Mouse (Mus musculus): ENCODE measurements around the gene Fnip1. TPM values are rescaled to one million over a fixed set of nuclear protein-coding genes. Genes with fewer than 3 reads are reported as not detected.

The Fnip1 gene
- polyA plus RNA-seq, 1 experiment from 2014 or later, result 10.2 TPM

- Histone ChIP-seq H3K4me3 (ENCODE audit: low read depth, low read length) (peak overlapping the region; percentile 96), H3K36me3 (ENCODE audit: control insufficient read depth, insufficient read depth, low read length) (no peaks in the 10 kb centered on the region), H3K27me3 (replicated peaks; ENCODE audit: control insufficient read depth, insufficient read depth, low read length) (no peaks in the 10 kb centered on the region), H3K9me3 (ENCODE audit: control insufficient read depth, low read length) (no peaks in the 10 kb centered on the region), H3K4me2 (peak overlapping the region; percentile 61), H3K27ac (ENCODE audit: low read depth, low read length) (peak overlapping the region; percentile 99), H3K9ac (ENCODE audit: low read depth, low read length) (peak overlapping the region; percentile 96), H3K4me1 (replicated peaks; ENCODE audit: control insufficient read depth, insufficient read depth, low read length) (peaks cover 27% of the 10 kb centered on the region)
- 11% methylated on average over 10 of the region's 10 CpGs for WGBS
- ATAC-seq (replicated peaks; ENCODE audit: low FRiP score) (no peak), DNase-seq (ENCODE audit: low spot score) (no peak)
Observed at GRCm38 (mm10) chr11:54523431-54524001, 85.5 kb downstream of the Fnip1 start.

GRCm38 (mm10) chr11:54528002-54528401, 90.0 kb downstream of the Fnip1 start:
- Histone ChIP-seq H3K4me1 (replicated peaks; ENCODE audit: control insufficient read depth, insufficient read depth, low read length) (peaks cover 26% of the 10 kb centered on the region), H3K27me3 (replicated peaks; ENCODE audit: control insufficient read depth, insufficient read depth, low read length) (no peaks in the 10 kb centered on the region), H3K9me3 (ENCODE audit: control insufficient read depth, low read length) (no peaks in the 10 kb centered on the region), H3K4me3 (ENCODE audit: low read depth, low read length) (no peak overlapping the region), H3K9ac (ENCODE audit: low read depth, low read length) (no peak overlapping the region), H3K27ac (ENCODE audit: low read depth, low read length) (no peak overlapping the region), H3K36me3 (ENCODE audit: control insufficient read depth, insufficient read depth, low read length) (no peaks in the 10 kb centered on the region), H3K4me2 (no peak overlapping the region)
- DNase-seq (ENCODE audit: low spot score) (no peak), ATAC-seq (replicated peaks; ENCODE audit: low FRiP score) (no peak)
- WGBS, result 47% methylated on average over 2 of the region's 2 CpGs

- Histone ChIP-seq H3K4me2 (no peak overlapping the region), H3K36me3 (ENCODE audit: control insufficient read depth, insufficient read depth, low read length) (no peaks in the 10 kb centered on the region), H3K9me3 (ENCODE audit: control insufficient read depth, low read length) (no peaks in the 10 kb centered on the region), H3K27ac (ENCODE audit: low read depth, low read length) (no peak overlapping the region), H3K4me1 (replicated peaks; ENCODE audit: control insufficient read depth, insufficient read depth, low read length) (peaks cover 17% of the 10 kb centered on the region), H3K9ac (ENCODE audit: low read depth, low read length) (no peak overlapping the region), H3K4me3 (ENCODE audit: low read depth, low read length) (no peak overlapping the region), H3K27me3 (replicated peaks; ENCODE audit: control insufficient read depth, insufficient read depth, low read length) (no peaks in the 10 kb centered on the region)
- ATAC-seq (replicated peaks; ENCODE audit: low FRiP score) (no peak), DNase-seq (ENCODE audit: low spot score) (no peak)
- WGBS, result 79% methylated on average over 1 of the region's 1 CpGs
Observed at GRCm38 (mm10) chr11:54530391-54530790, 92.4 kb downstream of the Fnip1 start.

GRCm38 (mm10) chr11:54530916-54531315, 92.9 kb downstream of the Fnip1 start:
- 68% methylated on average over 1 of the region's 1 CpGs for WGBS
- Histone ChIP-seq H3K27me3 (replicated peaks; ENCODE audit: control insufficient read depth, insufficient read depth, low read length) (no peaks in the 10 kb centered on the region), H3K4me2 (no peak overlapping the region), H3K9me3 (ENCODE audit: control insufficient read depth, low read length) (no peaks in the 10 kb centered on the region), H3K9ac (ENCODE audit: low read depth, low read length) (no peak overlapping the region), H3K36me3 (ENCODE audit: control insufficient read depth, insufficient read depth, low read length) (no peaks in the 10 kb centered on the region), H3K4me3 (ENCODE audit: low read depth, low read length) (no peak overlapping the region), H3K27ac (ENCODE audit: low read depth, low read length) (no peak overlapping the region), H3K4me1 (replicated peaks; ENCODE audit: control insufficient read depth, insufficient read depth, low read length) (peaks cover 17% of the 10 kb centered on the region)
- ATAC-seq (replicated peaks; ENCODE audit: low FRiP score), result no peak
- no peak for DNase-seq (ENCODE audit: low spot score)

GRCm38 (mm10) chr11:54533834-54534233, 95.8 kb downstream of the Fnip1 start:
- ATAC-seq (replicated peaks; ENCODE audit: low FRiP score) (no peak), DNase-seq (ENCODE audit: low spot score) (no peak)
- Histone ChIP-seq H3K4me2 (no peak overlapping the region), H3K9ac (ENCODE audit: low read depth, low read length) (no peak overlapping the region), H3K9me3 (ENCODE audit: control insufficient read depth, low read length) (no peaks in the 10 kb centered on the region), H3K4me3 (ENCODE audit: low read depth, low read length) (no peak overlapping the region), H3K36me3 (ENCODE audit: control insufficient read depth, insufficient read depth, low read length) (no peaks in the 10 kb centered on the region), H3K27me3 (replicated peaks; ENCODE audit: control insufficient read depth, insufficient read depth, low read length) (no peaks in the 10 kb centered on the region), H3K4me1 (replicated peaks; ENCODE audit: control insufficient read depth, insufficient read depth, low read length) (peaks cover 9% of the 10 kb centered on the region), H3K27ac (ENCODE audit: low read depth, low read length) (no peak overlapping the region)
- 63% methylated on average over 2 of the region's 2 CpGs for WGBS

- Histone ChIP-seq H3K36me3 (ENCODE audit: control insufficient read depth, insufficient read depth, low read length) (no peaks in the 10 kb centered on the region), H3K4me1 (replicated peaks; ENCODE audit: control insufficient read depth, insufficient read depth, low read length) (peaks cover 9% of the 10 kb centered on the region), H3K9ac (ENCODE audit: low read depth, low read length) (no peak overlapping the region), H3K27me3 (replicated peaks; ENCODE audit: control insufficient read depth, insufficient read depth, low read length) (no peaks in the 10 kb centered on the region), H3K9me3 (ENCODE audit: control insufficient read depth, low read length) (no peaks in the 10 kb centered on the region), H3K4me3 (ENCODE audit: low read depth, low read length) (no peak overlapping the region), H3K27ac (ENCODE audit: low read depth, low read length) (no peak overlapping the region), H3K4me2 (no peak overlapping the region)
- ATAC-seq (replicated peaks; ENCODE audit: low FRiP score) (peak; percentile 57), DNase-seq (ENCODE audit: low spot score) (peak; percentile 43)
- 46% methylated on average over 6 of the region's 6 CpGs for WGBS
Observed at GRCm38 (mm10) chr11:54534871-54535270, 96.9 kb downstream of the Fnip1 start.

- peaks cover 13% of the 10 kb centered on the region for H3K4me1 ChIP-seq (replicated peaks; ENCODE audit: control insufficient read depth, insufficient read depth, low read length)
- no peaks in the 10 kb centered on the region for H3K36me3 ChIP-seq (ENCODE audit: control insufficient read depth, insufficient read depth, low read length)
- no peak overlapping the region for H3K4me3 ChIP-seq (ENCODE audit: low read depth, low read length)
- no peak overlapping the region for H3K27ac ChIP-seq (ENCODE audit: low read depth, low read length)
- no peak overlapping the region for H3K9ac ChIP-seq (ENCODE audit: low read depth, low read length)
- 68% methylated on average over 2 of the region's 2 CpGs for WGBS
- no peak overlapping the region for H3K4me2 ChIP-seq
- DNase-seq (ENCODE audit: low spot score), result no peak
- H3K9me3 ChIP-seq (ENCODE audit: control insufficient read depth, low read length), result no peaks in the 10 kb centered on the region
- H3K27me3 ChIP-seq (replicated peaks; ENCODE audit: control insufficient read depth, insufficient read depth, low read length), result no peaks in the 10 kb centered on the region
- no peak for ATAC-seq (replicated peaks; ENCODE audit: low FRiP score)
Observed at GRCm38 (mm10) chr11:54539031-54539430, 101.0 kb downstream of the Fnip1 start.

GRCm38 (mm10) chr11:54539486-54539885, 101.5 kb downstream of the Fnip1 start:
- H3K4me1 ChIP-seq (replicated peaks; ENCODE audit: control insufficient read depth, insufficient read depth, low read length), result peaks cover 13% of the 10 kb centered on the region

GRCm38 (mm10) chr11:54540328-54540727, 102.3 kb downstream of the Fnip1 start:
- ATAC-seq (replicated peaks; ENCODE audit: low FRiP score), result no peak
- no peak overlapping the region for H3K4me2 ChIP-seq
- H3K4me1 ChIP-seq (replicated peaks; ENCODE audit: control insufficient read depth, insufficient read depth, low read length), result peaks cover 13% of the 10 kb centered on the region
- no peaks in the 10 kb centered on the region for H3K27me3 ChIP-seq (replicated peaks; ENCODE audit: control insufficient read depth, insufficient read depth, low read length)
- no peak overlapping the region for H3K27ac ChIP-seq (ENCODE audit: low read depth, low read length)
- no peaks in the 10 kb centered on the region for H3K9me3 ChIP-seq (ENCODE audit: control insufficient read depth, low read length)
- no peak overlapping the region for H3K4me3 ChIP-seq (ENCODE audit: low read depth, low read length)
- no peak overlapping the region for H3K9ac ChIP-seq (ENCODE audit: low read depth, low read length)
- no peak for DNase-seq (ENCODE audit: low spot score)
- H3K36me3 ChIP-seq (ENCODE audit: control insufficient read depth, insufficient read depth, low read length), result no peaks in the 10 kb centered on the region

More at GRCm38 (mm10) chr11:54539486-54539885, 101.5 kb downstream of the Fnip1 start:
- no peak for ATAC-seq (replicated peaks; ENCODE audit: low FRiP score)
- no peaks in the 10 kb centered on the region for H3K27me3 ChIP-seq (replicated peaks; ENCODE audit: control insufficient read depth, insufficient read depth, low read length)
- H3K9ac ChIP-seq (ENCODE audit: low read depth, low read length), result no peak overlapping the region
- no peak overlapping the region for H3K27ac ChIP-seq (ENCODE audit: low read depth, low read length)
- no peaks in the 10 kb centered on the region for H3K36me3 ChIP-seq (ENCODE audit: control insufficient read depth, insufficient read depth, low read length)
- no peak for DNase-seq (ENCODE audit: low spot score)
- H3K4me3 ChIP-seq (ENCODE audit: low read depth, low read length), result no peak overlapping the region
- no peaks in the 10 kb centered on the region for H3K9me3 ChIP-seq (ENCODE audit: control insufficient read depth, low read length)
- H3K4me2 ChIP-seq, result no peak overlapping the region
- 83% methylated on average over 2 of the region's 2 CpGs for WGBS

Data from liver, embryonic 11.5 days (tissue).